Mouse (Mus musculus): Measurements from ENCODE around the gene Sept9. TPM values are rescaled to one million over a fixed set of nuclear protein-coding genes. Genes with fewer than 3 reads are reported as not detected.
A peak's percentile ranks its signal among the peaks of the same experiment; 100 is the strongest.

Sept9 gene
- polyA plus RNA-seq, 1 experiment from 2014 or later, result 40.8 TPM

DNA sequence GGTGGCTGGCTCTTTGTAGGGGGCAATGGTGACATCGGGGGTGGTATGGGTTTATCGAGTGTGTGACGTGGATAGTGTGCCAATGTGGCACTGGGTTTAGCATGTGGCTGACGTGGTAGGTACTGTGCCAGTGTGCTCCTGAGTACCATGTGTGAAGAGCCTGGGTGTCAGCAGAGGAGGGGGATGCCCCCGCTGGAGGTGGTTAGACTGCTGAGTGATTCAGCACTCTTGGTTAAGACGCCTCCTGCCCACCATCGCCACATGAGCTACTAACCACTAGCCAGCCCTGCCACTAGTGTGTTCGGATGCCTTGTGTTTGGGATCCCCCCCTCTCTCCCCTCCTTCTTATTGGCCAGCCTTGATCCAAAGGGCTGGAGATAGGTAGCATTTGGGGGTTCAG, 21.3 kb downstream of the Sept9 start:
- Histone ChIP-seq H3K4me3 (ENCODE audit: low read depth, low read length) (no peak overlapping the region), H3K36me3 (ENCODE audit: control insufficient read depth, insufficient read depth) (no peaks in the 10 kb centered on the region), H3K27ac (ENCODE audit: low read length) (no peak overlapping the region), H3K4me1 (ENCODE audit: control insufficient read depth, low read depth, low read length) (peaks cover 2% of the 10 kb centered on the region), H3K9me3 (replicated peaks; ENCODE audit: control insufficient read depth, low read length) (no peaks in the 10 kb centered on the region), H3K27me3 (ENCODE audit: control insufficient read depth, insufficient read depth, low read depth, low read length) (no peaks in the 10 kb centered on the region), H3K9ac (ENCODE audit: low read depth, low read length) (no peak overlapping the region), H3K4me2 (ENCODE audit: low read depth, low read length) (no peak overlapping the region)
- WGBS (ENCODE audit: insufficient replicate concordance), result 48% methylated on average over 8 of the region's 8 CpGs
- ATAC-seq (ENCODE audit: low read depth), result no peak

DNA sequence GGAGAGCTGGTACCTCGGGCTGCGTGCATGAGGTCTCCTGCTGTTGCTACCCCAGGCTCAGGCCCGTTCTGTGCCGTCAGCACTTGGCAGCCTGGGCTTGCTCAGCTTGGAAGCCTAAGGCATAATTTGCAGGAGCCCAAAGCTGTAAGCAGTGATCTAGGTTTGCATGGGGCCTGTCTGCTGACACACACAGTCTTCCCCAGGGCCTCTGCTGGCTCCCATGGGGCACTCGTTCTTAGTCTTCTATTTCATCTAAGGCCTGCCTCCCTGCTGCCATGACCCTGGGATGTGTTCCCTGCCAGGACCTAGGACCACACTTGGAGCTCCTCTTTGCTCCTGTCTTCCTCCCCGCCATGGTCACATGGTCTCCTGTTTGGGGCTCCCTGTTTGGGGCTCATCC, 21.7 kb downstream of the Sept9 start:
- no peaks in the 10 kb centered on the region for H3K36me3 ChIP-seq (ENCODE audit: control insufficient read depth, insufficient read depth)
- H3K9ac ChIP-seq (ENCODE audit: low read depth, low read length), result no peak overlapping the region
- no peak overlapping the region for H3K27ac ChIP-seq (ENCODE audit: low read length)
- ATAC-seq (ENCODE audit: low read depth), result no peak
- no peaks in the 10 kb centered on the region for H3K9me3 ChIP-seq (replicated peaks; ENCODE audit: control insufficient read depth, low read length)
- WGBS (ENCODE audit: insufficient replicate concordance), result 60% methylated on average over 6 of the region's 6 CpGs
- no peak overlapping the region for H3K4me2 ChIP-seq (ENCODE audit: low read depth, low read length)
- no peaks in the 10 kb centered on the region for H3K27me3 ChIP-seq (ENCODE audit: control insufficient read depth, insufficient read depth, low read depth, low read length)
- H3K4me3 ChIP-seq (ENCODE audit: low read depth, low read length), result no peak overlapping the region
- peaks cover 2% of the 10 kb centered on the region for H3K4me1 ChIP-seq (ENCODE audit: control insufficient read depth, low read depth, low read length)

DNA sequence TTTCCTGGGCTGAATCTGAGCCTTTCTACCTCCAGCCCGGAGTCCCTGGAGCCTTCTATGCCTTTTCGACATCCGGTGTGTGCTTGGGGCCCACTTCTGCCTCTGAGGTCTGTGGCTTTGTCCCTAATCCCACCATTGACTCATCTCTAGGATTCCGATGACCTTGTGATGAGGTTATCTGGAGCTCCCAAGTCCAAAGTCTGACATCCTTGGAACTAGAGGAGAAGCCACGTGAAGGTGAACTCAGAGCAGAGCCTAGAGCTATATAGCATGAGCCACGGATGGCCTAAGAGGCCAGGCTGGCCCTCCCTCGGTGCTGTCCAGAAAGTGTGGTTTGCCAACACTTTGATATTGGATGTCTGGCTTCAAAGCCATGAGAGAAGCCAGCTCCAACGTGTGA, 23.4 kb downstream of the Sept9 start:
- Histone ChIP-seq H3K4me3 (ENCODE audit: low read depth, low read length) (no peak overlapping the region), H3K27me3 (ENCODE audit: control insufficient read depth, insufficient read depth, low read depth, low read length) (no peaks in the 10 kb centered on the region), H3K4me2 (ENCODE audit: low read depth, low read length) (no peak overlapping the region), H3K4me1 (ENCODE audit: control insufficient read depth, low read depth, low read length) (peaks cover 2% of the 10 kb centered on the region), H3K9me3 (replicated peaks; ENCODE audit: control insufficient read depth, low read length) (no peaks in the 10 kb centered on the region), H3K36me3 (ENCODE audit: control insufficient read depth, insufficient read depth) (no peaks in the 10 kb centered on the region), H3K9ac (ENCODE audit: low read depth, low read length) (no peak overlapping the region), H3K27ac (ENCODE audit: low read length) (no peak overlapping the region)
- ATAC-seq (ENCODE audit: low read depth), result no peak
- 41% methylated on average over 8 of the region's 8 CpGs for WGBS (ENCODE audit: insufficient replicate concordance)

DNA sequence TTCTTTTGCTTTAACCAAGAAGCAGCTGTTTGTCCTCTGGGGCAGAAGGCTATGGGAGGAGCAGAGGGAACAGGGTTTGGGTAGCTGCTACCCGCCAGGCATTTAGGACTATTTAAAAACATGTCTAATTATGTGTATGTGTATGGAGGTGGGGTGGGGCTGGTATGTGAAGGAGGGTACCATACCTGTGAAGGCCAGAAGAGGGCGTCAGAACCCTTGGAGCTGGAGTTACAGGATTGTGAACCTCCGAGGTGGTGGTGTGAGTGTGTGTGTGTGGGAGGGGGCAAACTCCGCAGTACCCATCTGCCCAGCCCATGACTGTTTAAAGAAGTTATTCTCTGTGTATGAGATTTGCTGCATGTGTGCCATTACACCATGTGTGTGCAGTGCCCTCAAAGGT, 25.3 kb downstream of the Sept9 start:
- no peak overlapping the region for H3K27ac ChIP-seq (ENCODE audit: low read length)
- no peak overlapping the region for H3K4me3 ChIP-seq (ENCODE audit: low read depth, low read length)
- H3K36me3 ChIP-seq (ENCODE audit: control insufficient read depth, insufficient read depth), result no peaks in the 10 kb centered on the region
- WGBS (ENCODE audit: insufficient replicate concordance), result 30% methylated on average over 4 of the region's 4 CpGs
- H3K9me3 ChIP-seq (replicated peaks; ENCODE audit: control insufficient read depth, low read length), result no peaks in the 10 kb centered on the region
- no peak overlapping the region for H3K9ac ChIP-seq (ENCODE audit: low read depth, low read length)
- no peak for ATAC-seq (ENCODE audit: low read depth)
- H3K27me3 ChIP-seq (ENCODE audit: control insufficient read depth, insufficient read depth, low read depth, low read length), result no peaks in the 10 kb centered on the region
- peaks cover 2% of the 10 kb centered on the region for H3K4me1 ChIP-seq (ENCODE audit: control insufficient read depth, low read depth, low read length)
- H3K4me2 ChIP-seq (ENCODE audit: low read depth, low read length), result no peak overlapping the region

DNA sequence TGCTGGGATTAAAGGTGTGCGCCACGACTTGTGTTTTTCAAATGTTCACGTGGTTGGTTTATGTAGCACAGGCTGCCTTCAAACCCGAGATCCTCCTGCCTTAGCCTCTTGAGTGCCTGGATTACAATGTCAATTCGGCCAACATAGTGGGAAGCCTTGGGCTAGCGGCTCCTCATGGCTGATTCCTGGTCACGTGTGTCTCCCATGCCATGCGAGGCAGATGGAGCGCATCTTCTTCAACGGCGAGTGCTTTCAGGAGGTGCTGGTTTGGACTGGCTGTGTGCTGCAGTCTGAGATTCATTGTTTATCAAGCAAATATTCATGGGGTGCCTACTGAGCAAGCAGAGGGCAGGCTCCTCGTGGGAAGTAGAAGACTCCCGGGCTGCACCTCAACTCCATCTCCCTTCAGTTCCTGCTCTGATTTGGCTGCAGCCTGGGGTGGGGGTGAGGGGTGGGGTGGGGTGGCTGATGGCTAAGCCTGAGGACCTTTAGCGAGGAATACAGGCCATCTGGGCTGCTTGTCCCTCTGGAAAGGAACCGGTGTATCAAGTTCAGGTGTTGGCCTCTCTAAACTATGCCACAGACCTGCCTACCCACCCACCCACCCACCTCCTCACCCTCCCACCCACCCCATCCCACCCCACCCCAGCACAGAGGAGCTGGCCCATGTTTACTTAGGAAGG, 26.2 kb downstream of the Sept9 start:
- Histone ChIP-seq H3K27ac (ENCODE audit: low read length) (no peak overlapping the region), H3K4me3 (ENCODE audit: low read depth, low read length) (no peak overlapping the region), H3K36me3 (ENCODE audit: control insufficient read depth, insufficient read depth) (no peaks in the 10 kb centered on the region), H3K4me2 (ENCODE audit: low read depth, low read length) (no peak overlapping the region), H3K27me3 (ENCODE audit: control insufficient read depth, insufficient read depth, low read depth, low read length) (no peaks in the 10 kb centered on the region), H3K9me3 (replicated peaks; ENCODE audit: control insufficient read depth, low read length) (no peaks in the 10 kb centered on the region), H3K9ac (ENCODE audit: low read depth, low read length) (no peak overlapping the region), H3K4me1 (ENCODE audit: control insufficient read depth, low read depth, low read length) (peaks cover 2% of the 10 kb centered on the region)
- no peak for ATAC-seq (ENCODE audit: low read depth)
- 67% methylated on average over 15 of the region's 15 CpGs for whole genome bisulfite sequencing (ENCODE audit: insufficient replicate concordance)

DNA sequence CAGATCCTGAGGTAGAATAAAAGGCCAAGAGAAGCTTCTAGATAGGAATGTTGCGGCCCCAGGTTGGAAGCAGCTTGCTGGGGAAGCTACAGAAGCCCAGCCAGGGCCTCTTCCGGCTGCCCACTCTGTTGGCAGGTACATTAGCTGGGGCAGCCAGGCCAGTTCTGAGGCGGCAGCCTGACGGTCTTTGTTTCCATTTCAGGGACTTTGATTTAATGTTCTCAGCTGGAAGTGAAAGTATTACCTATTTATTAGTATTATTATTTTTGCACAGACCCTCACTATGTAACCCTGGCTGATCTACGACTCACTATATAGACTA, 26.7 kb downstream of the Sept9 start:
- 69% methylated on average over 5 of the region's 5 CpGs for WGBS (ENCODE audit: insufficient replicate concordance)
- Histone ChIP-seq H3K9ac (ENCODE audit: low read depth, low read length) (no peak overlapping the region), H3K4me2 (ENCODE audit: low read depth, low read length) (no peak overlapping the region), H3K36me3 (ENCODE audit: control insufficient read depth, insufficient read depth) (no peaks in the 10 kb centered on the region), H3K27ac (ENCODE audit: low read length) (no peak overlapping the region), H3K9me3 (replicated peaks; ENCODE audit: control insufficient read depth, low read length) (no peaks in the 10 kb centered on the region), H3K27me3 (ENCODE audit: control insufficient read depth, insufficient read depth, low read depth, low read length) (no peaks in the 10 kb centered on the region), H3K4me1 (ENCODE audit: control insufficient read depth, low read depth, low read length) (peaks cover 2% of the 10 kb centered on the region), H3K4me3 (ENCODE audit: low read depth, low read length) (no peak overlapping the region)
- ATAC-seq (ENCODE audit: low read depth), result no peak

DNA sequence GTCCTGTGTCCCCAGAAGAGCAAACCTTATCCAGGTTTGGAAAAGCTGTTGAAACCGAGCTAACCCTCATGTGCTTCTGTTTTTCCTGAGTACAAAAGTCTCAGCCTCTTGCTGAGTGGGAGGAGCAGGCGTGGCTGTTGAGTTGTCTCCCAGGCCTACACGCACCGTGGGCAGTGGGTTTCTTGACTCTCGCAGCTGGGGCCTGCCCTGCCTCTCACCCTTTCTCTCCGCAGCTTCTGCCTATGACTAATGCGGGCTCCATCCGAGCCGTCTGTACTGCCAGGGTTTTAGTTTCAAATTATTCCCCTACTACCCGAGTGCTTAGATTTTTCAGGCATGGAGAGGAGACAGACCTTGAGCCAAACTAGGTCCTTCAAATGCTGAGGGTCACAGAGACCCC, 28.7 kb downstream of the Sept9 start:
- peaks cover 7% of the 10 kb centered on the region for H3K4me1 ChIP-seq (ENCODE audit: control insufficient read depth, low read depth, low read length)
- no peaks in the 10 kb centered on the region for H3K36me3 ChIP-seq (ENCODE audit: control insufficient read depth, insufficient read depth)
- H3K27me3 ChIP-seq (ENCODE audit: control insufficient read depth, insufficient read depth, low read depth, low read length), result no peaks in the 10 kb centered on the region
- no peak overlapping the region for H3K4me2 ChIP-seq (ENCODE audit: low read depth, low read length)
- H3K27ac ChIP-seq (ENCODE audit: low read length), result no peak overlapping the region
- no peaks in the 10 kb centered on the region for H3K9me3 ChIP-seq (replicated peaks; ENCODE audit: control insufficient read depth, low read length)
- WGBS (ENCODE audit: insufficient replicate concordance), result 62% methylated on average over 10 of the region's 10 CpGs
- H3K4me3 ChIP-seq (ENCODE audit: low read depth, low read length), result no peak overlapping the region
- H3K9ac ChIP-seq (ENCODE audit: low read depth, low read length), result no peak overlapping the region
- no peak for ATAC-seq (ENCODE audit: low read depth)

DNA sequence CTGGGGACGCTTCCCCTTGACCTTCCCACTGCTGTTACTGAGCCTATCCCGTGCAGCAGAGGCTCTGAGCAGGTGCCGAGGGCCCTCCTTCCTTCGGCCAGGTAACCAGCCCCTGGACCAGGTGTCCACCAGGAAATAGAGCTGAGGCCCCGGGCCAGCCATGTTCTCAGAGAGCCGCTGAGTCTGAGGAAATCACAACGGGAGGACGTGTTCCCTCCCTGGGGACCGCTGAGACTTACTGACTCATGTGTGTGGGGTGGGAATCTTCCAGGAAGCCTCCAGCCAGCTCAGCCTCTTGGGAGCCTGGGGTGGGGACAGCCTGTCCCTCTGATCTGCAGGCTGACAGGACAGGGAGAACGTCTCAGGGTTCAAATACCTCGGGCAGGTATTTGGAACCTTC, 32.1 kb downstream of the Sept9 start:
- Histone ChIP-seq H3K9ac (ENCODE audit: low read depth, low read length) (no peak overlapping the region), H3K4me1 (ENCODE audit: control insufficient read depth, low read depth, low read length) (peaks cover 10% of the 10 kb centered on the region), H3K36me3 (ENCODE audit: control insufficient read depth, insufficient read depth) (no peaks in the 10 kb centered on the region), H3K9me3 (replicated peaks; ENCODE audit: control insufficient read depth, low read length) (no peaks in the 10 kb centered on the region), H3K4me3 (ENCODE audit: low read depth, low read length) (no peak overlapping the region), H3K27me3 (ENCODE audit: control insufficient read depth, insufficient read depth, low read depth, low read length) (no peaks in the 10 kb centered on the region), H3K4me2 (ENCODE audit: low read depth, low read length) (no peak overlapping the region), H3K27ac (ENCODE audit: low read length) (no peak overlapping the region)
- 44% methylated on average over 11 of the region's 11 CpGs for WGBS (ENCODE audit: insufficient replicate concordance)
- no peak for ATAC-seq (ENCODE audit: low read depth)

DNA sequence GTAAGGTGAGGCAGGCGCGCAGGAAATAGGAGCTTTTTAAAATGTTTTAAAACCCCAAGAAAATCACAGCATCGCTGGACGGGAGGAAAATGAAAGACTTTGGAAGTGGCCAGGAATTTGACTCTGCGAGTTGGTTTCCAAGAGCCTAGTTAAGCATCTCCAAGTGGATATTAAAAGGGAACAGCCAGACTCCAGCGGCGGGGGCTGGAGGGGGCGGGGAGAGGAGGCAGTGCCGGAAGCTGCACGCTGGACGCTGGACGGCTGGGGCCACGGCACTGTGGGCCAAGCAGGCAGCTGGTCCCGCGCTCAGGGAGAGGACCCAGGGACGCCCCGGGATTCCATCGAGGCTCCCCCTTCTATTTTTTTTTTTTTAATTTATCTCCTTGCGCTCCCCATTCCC, 32.6 kb downstream of the Sept9 start:
- H3K9ac ChIP-seq (ENCODE audit: low read depth, low read length), result no peak overlapping the region
- 47% methylated on average over 19 of the region's 19 CpGs for WGBS (ENCODE audit: insufficient replicate concordance)
- ATAC-seq (ENCODE audit: low read depth), result no peak
- H3K4me2 ChIP-seq (ENCODE audit: low read depth, low read length), result peak overlapping the region; percentile 21
- H3K27ac ChIP-seq (ENCODE audit: low read length), result peak overlapping the region; percentile 65; the same call in 1 of the 2 replicates
- peaks cover 10% of the 10 kb centered on the region for H3K4me1 ChIP-seq (ENCODE audit: control insufficient read depth, low read depth, low read length)
- H3K4me3 ChIP-seq (ENCODE audit: low read depth, low read length), result peak overlapping the region; percentile 5; the same call in 1 of the 2 replicates
- H3K36me3 ChIP-seq (ENCODE audit: control insufficient read depth, insufficient read depth), result no peaks in the 10 kb centered on the region
- no peaks in the 10 kb centered on the region for H3K27me3 ChIP-seq (ENCODE audit: control insufficient read depth, insufficient read depth, low read depth, low read length)
- no peaks in the 10 kb centered on the region for H3K9me3 ChIP-seq (replicated peaks; ENCODE audit: control insufficient read depth, low read length)

All from liver, embryonic 16.5 days (tissue).